Mouse (Mus musculus) neural tube, embryonic 15.5 days (tissue): ENCODE measurements around the gene Lysmd3. TPM values are rescaled to one million over a fixed set of nuclear protein-coding genes. Genes with fewer than 3 reads are reported as not detected.
A peak's percentile ranks its signal among the peaks of the same experiment; 100 is the strongest.
"Not testable (repeated sequence)": the region's sequence is repeated elsewhere in the genome, so short reads cannot be mapped to it uniquely, and the experiment has no call there.

Source experiments
- ATAC-seq: fragments of 200-750 bp; cut with Nextera tagmentation; 2 replicates; pipeline ENCODE4 v1.8.0; 2017; ENCODE audit warnings: mild to moderate bottlenecking, moderate TSS enrichment, moderate library complexity; ENCODE audit not compliant: low FRiP score
- H3K27ac ChIP-seq: fragments of 300-500 bp; sonication (generic); replicated peaks from 2 replicates; pipeline ENCODE4 v1.5.1; 2015; ENCODE audit warnings: mild to moderate bottlenecking, inconsistent platforms
- H3K27me3 ChIP-seq: fragments of 300-500 bp; sonication (generic); replicated peaks from 2 replicates; pipeline ENCODE4 v1.6.1; 2015; ENCODE audit warnings: inconsistent platforms
- H3K36me3 ChIP-seq: fragments of 300-500 bp; sonication (generic); 2 replicates; pipeline ENCODE4 v1.6.1; 2015; ENCODE audit warnings: inconsistent platforms
- H3K4me1 ChIP-seq: fragments of 300-500 bp; sonication (generic); 2 replicates; pipeline ENCODE4 v1.6.1; 2015; ENCODE audit warnings: inconsistent platforms
- H3K4me2 ChIP-seq: fragments of 300-500 bp; sonication (generic); 2 replicates; pipeline ENCODE4 v1.6.1; 2015; ENCODE audit warnings: inconsistent platforms, mild to moderate bottlenecking, moderate library complexity
- H3K4me3 ChIP-seq: fragments of 300-500 bp; sonication (generic); replicated peaks from 2 replicates; pipeline ENCODE4 v1.5.1; 2015; ENCODE audit warnings: mild to moderate bottlenecking, inconsistent platforms
- H3K9ac ChIP-seq: fragments of 300-500 bp; sonication (generic); replicated peaks from 2 replicates; pipeline ENCODE4 v1.6.1; 2015; ENCODE audit warnings: mild to moderate bottlenecking, inconsistent platforms
- H3K9me3 ChIP-seq: fragments of 300-500 bp; sonication (generic); replicated peaks from 2 replicates; pipeline ENCODE4 v1.6.1; 2016; ENCODE audit warnings: inconsistent platforms
- WGBS: fragments of 180-500 bp; shearing (Covaris S2); methylation state at CpG from one replicate; pipeline ENCODE4 v1.1.7; 2015; ENCODE audit warnings: mixed read lengths; 5-methylcytosine and 5-hydroxymethylcytosine counted together
- polyA plus RNA-seq: library from polyadenylated mRNA; unstranded; fragments of >200 nt; fragmentation: Nextera tagmentation; extraction: Ambion mirVana; gene quantifications from 2 replicates; pipeline ENCODE4 v1.2.1, GENCODE M21; 2015

Lysmd3 gene
- polyA plus RNA-seq, 1 experiment from 2014 or later: 17.6 TPM

DNA sequence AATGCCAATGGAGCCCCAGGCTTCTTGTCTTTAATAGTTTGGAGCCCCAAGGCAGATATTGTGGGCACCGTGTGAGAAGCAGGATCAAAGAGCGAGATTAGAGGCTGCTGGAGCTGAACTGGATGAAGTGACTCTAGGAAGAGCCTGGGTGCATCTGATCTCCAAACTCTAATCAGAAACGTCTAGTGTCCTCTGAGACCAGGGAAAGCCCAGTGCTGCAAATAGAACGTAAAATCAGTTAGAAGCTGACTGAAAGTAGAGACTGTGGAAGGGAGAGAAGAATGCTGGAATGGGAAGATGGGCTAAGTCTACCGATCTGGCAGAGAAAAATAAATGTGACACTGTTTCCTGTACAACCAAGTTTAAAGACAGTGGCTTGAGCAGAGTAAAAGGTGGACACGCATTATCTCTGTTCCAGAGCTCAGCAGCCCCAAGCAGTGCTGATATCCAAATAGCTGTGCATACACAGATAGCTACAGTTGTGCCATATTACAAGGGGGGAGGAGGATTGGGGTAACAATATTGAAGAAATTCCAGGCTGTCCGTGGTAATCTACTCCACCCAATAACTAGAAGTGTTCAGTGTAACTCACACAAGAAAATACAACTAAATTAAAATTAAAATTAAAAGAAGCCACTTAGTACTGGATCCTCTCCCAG is 14.8 kb upstream of the Lysmd3 start:
- Histone ChIP-seq H3K27ac (no peak overlapping the region), H3K4me3 (no peak overlapping the region), H3K27me3 (no peaks in the 10 kb centered on the region), H3K9ac (no peak overlapping the region), H3K9me3 (no peaks in the 10 kb centered on the region), H3K36me3 (no peaks in the 10 kb centered on the region), H3K4me2 (no peak overlapping the region), H3K4me1 (peaks cover 5% of the 10 kb centered on the region)
- ATAC-seq: no peak
- WGBS: 64% methylated on average over 7 of the region's 7 CpGs

DNA sequence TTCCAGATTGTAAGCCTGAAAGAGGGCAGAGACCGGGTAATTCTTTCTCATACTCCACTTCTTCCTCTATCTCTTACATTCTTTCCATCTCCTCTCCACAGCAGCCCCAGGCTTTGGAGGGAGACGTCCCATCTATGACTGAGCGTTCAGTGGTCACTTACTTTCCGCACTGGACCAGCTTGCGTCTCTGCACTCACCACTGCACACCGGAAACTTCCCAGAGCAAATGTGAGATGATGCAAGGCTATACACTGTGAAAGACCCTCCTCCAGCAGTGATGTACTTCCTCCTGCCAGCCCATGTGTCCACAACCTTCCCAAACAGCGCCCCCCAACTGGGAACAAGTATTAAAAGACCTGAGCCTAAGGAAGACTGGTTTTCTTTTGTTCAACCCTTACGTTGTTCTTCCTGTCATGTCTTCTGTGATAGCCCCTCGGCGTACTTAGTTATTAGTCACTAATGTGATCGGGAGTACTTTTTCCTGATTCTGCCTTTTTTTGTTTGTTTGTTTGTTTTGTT is 13.4 kb upstream of the Lysmd3 start:
- H3K36me3 ChIP-seq: no peaks in the 10 kb centered on the region
- no peak overlapping the region for H3K27ac ChIP-seq
- peaks cover 5% of the 10 kb centered on the region for H3K4me1 ChIP-seq
- no peaks in the 10 kb centered on the region for H3K9me3 ChIP-seq
- 90% methylated on average over 11 of the region's 11 CpGs for WGBS
- no peak for ATAC-seq
- no peak overlapping the region for H3K4me2 ChIP-seq
- no peak overlapping the region for H3K4me3 ChIP-seq
- no peak overlapping the region for H3K9ac ChIP-seq
- no peaks in the 10 kb centered on the region for H3K27me3 ChIP-seq

DNA sequence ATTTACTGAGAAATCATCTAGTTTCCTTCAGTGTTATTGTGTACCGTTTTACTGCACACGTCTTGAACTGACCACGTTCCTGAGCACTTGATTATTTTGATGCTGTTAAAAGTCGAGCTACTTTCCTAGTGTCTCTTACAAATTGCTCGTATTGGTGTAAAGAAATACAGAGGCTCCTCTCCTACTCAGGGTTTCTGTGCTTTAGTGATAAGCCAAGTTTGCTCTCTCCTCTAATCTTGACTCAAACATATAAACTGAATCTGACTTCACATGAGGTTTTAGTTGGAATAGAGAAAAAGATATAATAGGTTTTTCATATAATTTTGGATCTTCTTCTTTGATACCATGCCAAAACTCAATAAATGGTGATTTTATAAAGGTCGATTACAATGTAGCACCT is 11.1 kb upstream of the Lysmd3 start:
- no peak overlapping the region for H3K9ac ChIP-seq
- peaks cover 3% of the 10 kb centered on the region; the same call in 1 of the 2 replicates for H3K4me1 ChIP-seq
- no peak overlapping the region for H3K4me2 ChIP-seq
- H3K27me3 ChIP-seq: no peaks in the 10 kb centered on the region
- 88% methylated on average over 6 of the region's 6 CpGs for WGBS
- H3K9me3 ChIP-seq: no peaks in the 10 kb centered on the region
- no peak overlapping the region for H3K27ac ChIP-seq
- H3K4me3 ChIP-seq: no peak overlapping the region
- no peak for ATAC-seq
- no peaks in the 10 kb centered on the region for H3K36me3 ChIP-seq

DNA sequence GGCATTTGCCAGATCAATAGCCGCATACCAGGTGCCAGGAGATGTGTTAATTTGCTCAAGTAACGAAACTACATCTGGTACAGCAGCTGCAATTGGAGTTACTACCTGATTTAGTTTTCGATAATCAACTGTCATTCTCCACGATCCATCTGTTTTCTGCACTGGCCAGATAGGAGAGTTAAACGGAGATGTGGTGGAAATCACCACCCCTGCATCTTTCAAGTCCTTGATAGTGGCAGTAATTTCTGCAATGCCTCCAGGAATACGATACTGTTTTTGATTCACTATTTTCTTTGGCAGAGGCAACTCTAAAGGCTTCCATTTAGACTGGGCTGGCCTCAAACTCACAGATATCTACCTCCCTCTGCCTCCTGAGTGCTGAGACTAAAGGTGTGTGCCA is 7.1 kb upstream of the Lysmd3 start:
- not testable (repeated sequence) for H3K4me2 ChIP-seq, H3K36me3 ChIP-seq, H3K4me3 ChIP-seq, H3K9ac ChIP-seq, H3K27ac ChIP-seq, ATAC-seq, H3K9me3 ChIP-seq, H3K4me1 ChIP-seq, H3K27me3 ChIP-seq
- 82% methylated on average over 5 of the region's 6 CpGs for WGBS

DNA sequence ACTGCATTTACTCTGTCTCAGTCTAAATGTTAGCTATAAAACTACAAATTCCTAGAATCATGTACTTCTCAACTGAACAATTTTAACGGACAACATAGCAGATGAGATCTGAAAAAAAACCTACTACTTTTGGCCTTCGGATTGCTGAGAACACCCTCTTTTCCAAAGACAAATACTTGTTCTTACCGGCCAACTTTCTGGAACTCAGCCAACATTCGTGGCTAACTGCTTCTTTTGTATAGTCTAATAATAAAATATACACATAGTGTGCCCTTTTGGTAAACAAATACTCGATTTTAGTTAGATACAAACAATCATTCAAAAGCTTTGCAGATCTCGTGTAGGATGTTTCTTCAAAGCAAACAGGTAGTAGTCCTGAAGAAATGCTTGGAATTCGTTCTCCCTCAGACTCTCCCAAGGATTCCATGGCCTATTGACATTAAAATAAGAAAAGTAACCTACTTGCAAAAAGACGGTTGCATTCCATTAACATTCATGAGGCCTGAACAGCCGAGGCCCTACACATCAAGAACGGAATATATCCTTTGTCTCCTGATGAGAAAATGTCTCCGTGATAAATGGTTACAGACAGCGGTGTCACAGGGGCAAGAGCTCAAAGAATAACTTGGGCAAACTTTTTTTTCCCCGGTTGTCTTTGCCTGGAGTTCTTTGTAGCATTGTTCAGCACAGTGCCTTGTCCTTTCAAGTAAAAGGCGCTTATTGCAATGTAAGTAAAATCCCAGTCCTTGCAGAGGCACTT is 1.2 kb upstream of the Lysmd3 start:
- H3K4me3 ChIP-seq: peak overlapping the region; percentile 75
- no peak overlapping the region for H3K27ac ChIP-seq
- H3K27me3 ChIP-seq: no peaks in the 10 kb centered on the region
- ATAC-seq: no peak
- peak overlapping the region; percentile 65 for H3K4me2 ChIP-seq
- no peak overlapping the region for H3K9ac ChIP-seq
- H3K9me3 ChIP-seq: no peaks in the 10 kb centered on the region
- WGBS: 7% methylated on average over 14 of the region's 14 CpGs
- no peaks in the 10 kb centered on the region for H3K36me3 ChIP-seq
- H3K4me1 ChIP-seq: peaks cover 26% of the 10 kb centered on the region

DNA sequence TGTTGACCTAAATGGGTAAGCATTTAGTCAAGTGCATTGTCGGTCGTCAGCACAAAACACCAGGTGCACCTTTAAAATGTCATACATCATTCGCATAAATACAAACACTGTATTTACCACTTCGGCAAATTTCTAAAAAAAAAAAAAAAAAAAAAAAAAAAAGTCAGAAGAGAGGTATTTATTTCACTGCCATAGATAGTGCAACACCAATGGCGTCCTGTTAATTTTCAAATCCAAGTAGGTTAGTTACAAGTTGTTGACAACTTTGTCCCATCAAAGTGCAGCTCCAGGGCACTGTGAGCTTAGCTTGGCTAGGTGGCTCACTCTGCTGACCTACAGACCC is 484 bp upstream of the Lysmd3 start:
- peak overlapping the region; percentile 75 for H3K4me3 ChIP-seq
- no peak for ATAC-seq
- H3K36me3 ChIP-seq: no peaks in the 10 kb centered on the region
- 5% methylated on average over 5 of the region's 5 CpGs for WGBS
- peak overlapping the region; percentile 65 for H3K4me2 ChIP-seq
- no peaks in the 10 kb centered on the region for H3K27me3 ChIP-seq
- peaks cover 26% of the 10 kb centered on the region for H3K4me1 ChIP-seq
- H3K27ac ChIP-seq: peak overlapping the region; percentile 90
- no peaks in the 10 kb centered on the region for H3K9me3 ChIP-seq
- peak overlapping the region; percentile 62 for H3K9ac ChIP-seq

DNA sequence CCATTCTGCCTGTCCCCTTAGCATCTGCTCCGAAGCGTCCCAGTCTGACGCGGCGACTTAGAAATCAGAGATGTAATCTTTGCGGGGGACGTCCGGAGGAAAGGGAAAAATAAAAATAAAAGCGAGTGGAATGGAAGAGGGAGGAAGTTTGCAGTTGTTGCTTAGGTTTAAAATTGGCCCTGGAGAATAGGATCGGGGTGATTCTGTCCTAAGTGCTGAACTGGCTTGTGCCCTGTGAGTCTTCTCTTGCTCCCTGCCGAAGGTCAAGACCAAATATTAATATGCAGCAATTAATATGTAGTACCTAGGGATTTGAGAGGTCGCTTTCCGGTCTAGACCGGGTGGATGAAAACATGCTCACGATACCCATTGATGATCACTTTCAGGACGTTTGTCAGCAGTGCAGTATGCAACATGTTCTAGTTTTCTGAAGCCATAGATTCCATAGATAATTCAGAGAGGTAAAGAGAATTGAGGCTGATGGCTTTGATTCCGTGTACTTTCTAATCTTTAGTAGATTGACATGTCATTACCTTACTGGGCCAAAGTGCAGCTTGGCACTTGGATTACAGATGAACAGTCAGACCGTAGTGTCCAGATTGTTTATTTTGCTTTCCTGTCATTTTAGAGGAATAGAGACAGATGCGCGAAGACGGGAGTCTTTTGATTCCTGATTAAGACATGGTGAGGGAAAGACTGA is 740 bp downstream of the Lysmd3 start:
- Histone ChIP-seq H3K4me1 (peaks cover 26% of the 10 kb centered on the region), H3K36me3 (no peaks in the 10 kb centered on the region), H3K27me3 (no peaks in the 10 kb centered on the region), H3K9me3 (no peaks in the 10 kb centered on the region), H3K4me2 (peak overlapping the region; percentile 65), H3K9ac (peak overlapping the region; percentile 90), H3K27ac (peak overlapping the region; percentile 90), H3K4me3 (peak overlapping the region; percentile 75)
- ATAC-seq: peak; percentile 25
- WGBS: 8% methylated on average over 21 of the region's 21 CpGs

DNA sequence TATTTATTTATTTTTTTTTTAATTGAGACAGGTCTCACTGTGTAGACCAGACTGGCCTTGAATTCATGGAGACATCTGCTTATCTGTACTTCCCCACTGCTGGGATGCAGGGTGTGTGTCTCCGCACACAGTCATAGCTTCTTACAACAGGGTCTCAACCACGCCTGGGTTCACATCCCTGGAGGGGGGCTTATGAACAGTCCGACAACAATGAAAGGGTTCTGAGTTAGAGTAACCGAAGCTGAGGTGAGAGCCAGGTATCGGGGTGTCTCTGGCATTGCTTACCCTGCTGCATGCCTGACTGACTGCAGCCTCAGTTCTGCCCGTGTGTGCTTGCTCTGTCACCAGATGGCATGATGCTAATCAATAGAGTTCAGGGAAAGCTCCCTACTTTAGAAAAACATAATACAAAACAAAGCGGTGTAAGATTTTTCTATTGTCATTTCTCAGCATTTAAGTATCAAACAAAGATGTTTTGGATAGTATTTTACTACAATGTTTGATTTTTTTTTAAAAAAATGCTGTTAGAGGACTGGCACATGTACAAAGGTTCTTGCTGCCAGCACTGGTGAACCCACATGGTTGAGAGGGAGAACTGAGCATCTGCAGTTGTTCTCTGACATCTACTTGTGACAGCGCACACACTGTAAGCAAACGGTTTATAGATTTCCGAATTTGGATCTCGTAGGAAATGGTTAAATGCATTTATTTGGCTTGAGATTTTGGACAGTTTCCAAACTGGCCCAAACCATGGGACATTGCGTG is 6.3 kb downstream of the Lysmd3 start:
- Histone ChIP-seq H3K27ac (no peak overlapping the region), H3K9ac (no peak overlapping the region), H3K4me3 (no peak overlapping the region), H3K27me3 (no peaks in the 10 kb centered on the region), H3K4me1 (peaks cover 14% of the 10 kb centered on the region), H3K9me3 (no peaks in the 10 kb centered on the region), H3K36me3 (peaks cover 33% of the 10 kb centered on the region), H3K4me2 (no peak overlapping the region)
- ATAC-seq: no peak; the same call in 1 of the 2 replicates
- WGBS: 84% methylated on average over 12 of the region's 12 CpGs

DNA sequence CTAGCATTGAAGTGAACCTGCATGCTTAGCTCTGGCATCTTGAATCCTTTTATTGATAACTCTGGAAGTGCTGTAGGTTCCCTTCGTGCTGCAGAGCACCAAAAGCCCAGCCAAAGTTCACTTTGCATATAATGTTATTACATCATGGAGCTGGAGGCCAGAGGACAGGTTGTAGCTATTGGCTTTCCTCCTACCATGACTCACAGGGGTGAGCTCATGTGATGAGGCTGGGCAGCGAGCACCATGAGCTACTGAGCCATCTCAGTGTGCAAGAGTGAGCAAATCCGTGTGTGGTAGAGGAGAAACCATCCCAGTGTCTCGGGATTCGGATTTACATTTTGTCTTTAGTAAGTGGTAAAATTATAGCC is 6.9 kb downstream of the Lysmd3 start:
- Histone ChIP-seq H3K9me3 (no peaks in the 10 kb centered on the region), H3K4me3 (no peak overlapping the region), H3K4me2 (no peak overlapping the region), H3K36me3 (peaks cover 39% of the 10 kb centered on the region), H3K27me3 (no peaks in the 10 kb centered on the region), H3K9ac (no peak overlapping the region), H3K27ac (no peak overlapping the region), H3K4me1 (peaks cover 8% of the 10 kb centered on the region)
- 92% methylated on average over 5 of the region's 5 CpGs for WGBS
- ATAC-seq: no peak

DNA sequence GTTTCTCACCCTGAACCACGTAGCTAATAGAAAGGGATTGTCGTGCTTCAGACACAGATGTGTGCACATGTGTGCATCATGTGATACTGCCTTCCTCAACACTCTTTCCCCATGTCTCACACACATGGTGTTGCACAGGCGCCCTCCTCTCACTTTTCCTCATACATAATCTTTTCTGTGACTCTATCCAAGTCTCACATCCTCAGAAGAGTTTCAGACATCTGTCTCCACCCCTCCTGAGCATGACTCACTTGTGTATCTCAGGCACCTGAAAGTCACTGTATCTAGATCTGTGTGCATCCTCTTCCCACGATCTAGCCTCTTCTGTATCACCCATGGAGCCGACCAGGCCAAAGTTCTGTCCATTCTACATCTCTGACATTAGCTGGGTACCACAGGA is 10.2 kb downstream of the Lysmd3 start:
- no peaks in the 10 kb centered on the region for H3K27me3 ChIP-seq
- no peak overlapping the region for H3K4me2 ChIP-seq
- no peaks in the 10 kb centered on the region for H3K9me3 ChIP-seq
- no peak overlapping the region for H3K27ac ChIP-seq
- no peak overlapping the region for H3K4me3 ChIP-seq
- H3K36me3 ChIP-seq: peaks cover 48% of the 10 kb centered on the region
- ATAC-seq: no peak
- no peaks in the 10 kb centered on the region; the same call in 1 of the 2 replicates for H3K4me1 ChIP-seq
- 92% methylated on average over 5 of the region's 5 CpGs for WGBS
- no peak overlapping the region for H3K9ac ChIP-seq

DNA sequence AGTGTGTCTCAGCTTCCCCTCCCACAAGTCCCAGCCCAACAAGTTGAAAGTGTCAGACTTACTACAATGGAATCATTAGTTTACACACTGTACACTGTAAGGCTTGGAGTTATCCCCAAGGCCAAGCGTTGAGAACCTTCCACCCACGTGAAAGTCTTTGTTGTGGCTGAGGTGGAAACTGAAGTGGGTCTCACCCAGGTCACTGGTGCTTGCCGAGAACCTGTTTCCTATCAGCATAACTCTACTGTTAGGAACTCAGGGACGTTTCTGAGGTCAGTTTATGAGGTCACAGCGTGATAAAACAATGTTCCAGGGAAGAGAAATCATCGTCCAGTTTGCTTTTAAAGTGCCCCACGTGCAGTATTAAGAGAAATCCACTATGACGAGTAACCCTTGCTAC is 17.9 kb downstream of the Lysmd3 start:
- ATAC-seq: no peak
- Histone ChIP-seq H3K9ac (no peak overlapping the region), H3K4me3 (no peak overlapping the region), H3K27ac (no peak overlapping the region), H3K4me2 (no peak overlapping the region), H3K27me3 (no peaks in the 10 kb centered on the region), H3K4me1 (no peaks in the 10 kb centered on the region), H3K9me3 (no peaks in the 10 kb centered on the region), H3K36me3 (peaks cover 27% of the 10 kb centered on the region; the same call in 1 of the 2 replicates)
- 91% methylated on average over 8 of the region's 8 CpGs for WGBS
